Mouse (Mus musculus) B cell, adult (primary cell): ENCODE results near the gene Phykpl. TPM values are rescaled to one million over a fixed set of nuclear protein-coding genes. Genes with fewer than 3 reads are reported as not detected.

Source experiments
- total RNA-seq: library from RNA; stranded (reverse); gene quantifications from 4 replicates; pipeline ENCODE4 v1.2.4, GENCODE M21; 2023; ENCODE audit not compliant: inconsistent age

Gene Phykpl
- 16.6 to 24.9 TPM (median 21.3 TPM) in 4 replicates for total RNA-seq

DNA sequence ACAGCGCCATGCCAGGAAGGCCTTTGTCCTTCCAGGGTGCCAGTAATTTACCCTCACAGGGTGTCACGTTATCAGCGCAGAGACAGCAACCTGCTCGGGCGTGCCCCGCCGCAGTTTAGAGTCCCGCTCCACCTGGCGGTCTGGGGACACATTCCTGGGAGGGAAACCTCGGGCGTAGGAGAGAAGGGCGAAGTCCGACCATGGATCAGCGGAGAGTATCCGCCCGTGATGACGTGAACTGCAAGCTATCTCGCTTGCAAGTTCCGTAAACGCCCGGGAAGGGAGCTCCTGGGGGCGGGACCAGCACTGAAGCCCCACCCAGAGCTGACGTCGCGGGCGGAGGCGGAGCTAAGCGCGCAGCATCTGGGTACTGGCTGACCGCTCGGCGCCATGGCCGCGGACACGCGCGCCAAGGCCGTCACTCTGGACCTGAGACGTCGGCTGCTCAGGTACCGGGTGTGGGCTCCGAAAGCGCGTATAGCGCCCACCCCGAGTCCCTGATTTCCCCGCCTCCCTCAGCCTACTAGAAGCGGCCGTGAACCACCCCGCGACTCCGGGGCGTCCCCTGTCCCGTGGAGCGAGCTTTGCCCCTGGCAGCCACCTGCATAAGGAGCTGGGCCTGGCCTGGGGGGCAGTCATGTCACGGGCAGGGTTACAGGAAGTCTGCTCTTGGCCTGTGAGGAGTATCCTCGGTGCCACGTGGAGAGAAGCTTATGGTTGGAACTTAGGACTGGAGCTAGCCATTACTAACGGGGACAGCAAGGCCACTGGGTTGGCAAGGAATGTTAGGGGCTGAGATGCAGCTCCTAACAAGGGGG is at the start of gene Phykpl:
Phykpl (plus strand) TSS at position 327 of the 818 bp plus-strand sequence.

DNA sequence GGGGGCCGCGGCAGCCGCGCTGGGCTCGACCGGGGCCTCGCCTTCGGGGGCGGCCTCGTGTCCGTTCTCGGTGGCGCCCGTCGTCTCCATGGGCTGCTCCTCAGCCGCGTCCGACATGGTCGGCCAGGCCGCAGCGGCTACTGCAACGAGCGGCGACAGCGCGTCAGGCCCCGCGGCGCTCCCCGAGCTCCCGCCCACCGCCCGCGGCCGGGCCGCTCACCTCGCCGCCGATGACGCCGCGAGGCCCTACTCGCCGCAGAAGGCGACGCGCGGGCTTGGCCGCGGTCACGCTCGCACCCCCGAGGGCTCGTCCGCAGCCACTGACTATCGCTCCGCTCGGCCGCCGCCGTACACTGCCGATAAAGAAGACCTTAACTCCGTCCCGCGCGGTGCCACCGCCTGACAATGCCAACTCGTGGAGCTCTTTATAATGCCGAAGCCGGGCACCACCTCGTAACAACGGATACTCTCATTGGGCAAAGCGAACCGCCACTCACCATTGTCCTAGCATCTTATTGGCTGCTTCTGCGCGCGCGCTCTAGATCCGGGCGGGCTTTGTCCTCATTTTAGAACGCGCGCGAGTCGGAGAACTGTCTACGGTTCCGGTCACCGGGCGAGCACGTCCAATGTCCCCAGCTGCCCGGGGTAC is 22.0 kb downstream of the Phykpl start, which contains the start of gene Hnrnpab:
Hnrnpab (minus strand) TSS at position 401 of the 649 bp plus-strand sequence.

DNA sequence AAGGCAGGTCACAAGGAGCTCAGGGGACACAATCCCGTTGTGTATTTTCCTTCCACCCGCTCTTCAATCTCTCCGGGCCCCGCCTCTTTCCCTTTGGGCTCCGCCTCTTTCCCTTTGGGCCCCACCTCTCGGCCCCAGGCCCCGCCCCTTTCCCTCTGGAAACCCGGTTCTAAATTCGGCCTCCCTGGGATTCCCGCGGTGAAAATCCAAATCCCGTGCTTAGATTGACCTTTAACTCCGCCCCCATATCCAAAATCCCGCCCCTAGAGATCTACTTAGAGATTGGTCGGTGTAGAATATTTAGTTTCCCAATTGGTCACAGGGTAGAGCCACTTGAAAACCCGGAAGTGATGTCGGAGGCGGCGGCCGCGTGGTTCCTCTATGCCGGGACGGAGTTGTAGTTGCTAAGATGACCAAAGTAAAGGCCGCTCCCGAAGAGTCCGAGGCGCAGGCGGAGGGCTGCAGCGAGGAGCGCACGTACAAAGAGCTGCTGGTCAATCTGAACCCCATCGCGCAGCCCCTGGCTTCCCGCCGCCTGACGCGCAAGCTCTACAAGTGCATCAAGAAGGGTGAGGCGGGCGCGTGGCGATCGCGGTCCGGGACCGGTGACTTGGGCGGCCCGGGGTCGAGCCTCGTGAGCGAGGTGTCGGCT is 35.0 kb downstream of the Phykpl start, which contains the start of gene Nhp2:
Nhp2 (plus strand) TSS at position 327 of the 652 bp plus-strand sequence.

DNA sequence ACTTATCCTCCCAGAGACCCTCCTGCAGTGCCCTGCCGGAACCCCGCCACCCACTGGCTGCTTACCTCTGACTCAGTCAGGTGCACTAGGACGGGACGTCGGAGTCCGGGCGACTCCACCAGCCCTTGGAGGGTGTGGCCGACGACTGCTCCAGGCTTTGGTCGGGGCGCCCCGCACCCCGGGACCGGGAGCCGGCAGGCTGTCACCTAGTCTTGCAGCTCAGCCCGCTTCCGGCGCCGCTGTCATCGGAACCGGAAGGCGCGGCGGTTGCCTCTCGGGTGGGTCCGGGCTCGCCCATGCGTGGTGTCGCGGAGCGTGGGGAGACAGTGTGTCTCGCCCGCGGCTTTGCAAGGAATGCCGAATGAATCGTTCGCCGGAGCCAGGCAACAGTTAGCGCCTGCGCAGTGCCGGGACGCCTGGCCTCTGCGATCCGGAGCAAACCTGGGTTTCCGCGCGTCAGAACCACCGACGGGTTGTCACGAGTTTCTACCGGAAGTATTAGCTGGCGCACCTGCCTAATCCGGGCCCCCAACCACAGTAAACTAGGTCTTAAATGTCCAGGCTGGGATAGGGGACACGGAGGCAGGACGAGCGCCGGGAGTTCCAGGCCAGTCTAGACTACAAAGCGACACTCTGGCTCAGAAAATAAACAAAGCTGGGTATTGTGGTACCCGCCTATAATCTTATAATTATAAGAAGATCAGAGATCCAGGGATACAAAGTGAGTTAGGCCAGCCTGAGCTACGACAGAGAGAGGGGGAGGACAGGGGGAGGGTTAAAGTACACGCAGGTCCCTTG is 51.2 kb downstream of the Phykpl start, which contains the start of gene Rmnd5b:
Rmnd5b (minus strand) TSS at position 372 of the 798 bp plus-strand sequence.

DNA sequence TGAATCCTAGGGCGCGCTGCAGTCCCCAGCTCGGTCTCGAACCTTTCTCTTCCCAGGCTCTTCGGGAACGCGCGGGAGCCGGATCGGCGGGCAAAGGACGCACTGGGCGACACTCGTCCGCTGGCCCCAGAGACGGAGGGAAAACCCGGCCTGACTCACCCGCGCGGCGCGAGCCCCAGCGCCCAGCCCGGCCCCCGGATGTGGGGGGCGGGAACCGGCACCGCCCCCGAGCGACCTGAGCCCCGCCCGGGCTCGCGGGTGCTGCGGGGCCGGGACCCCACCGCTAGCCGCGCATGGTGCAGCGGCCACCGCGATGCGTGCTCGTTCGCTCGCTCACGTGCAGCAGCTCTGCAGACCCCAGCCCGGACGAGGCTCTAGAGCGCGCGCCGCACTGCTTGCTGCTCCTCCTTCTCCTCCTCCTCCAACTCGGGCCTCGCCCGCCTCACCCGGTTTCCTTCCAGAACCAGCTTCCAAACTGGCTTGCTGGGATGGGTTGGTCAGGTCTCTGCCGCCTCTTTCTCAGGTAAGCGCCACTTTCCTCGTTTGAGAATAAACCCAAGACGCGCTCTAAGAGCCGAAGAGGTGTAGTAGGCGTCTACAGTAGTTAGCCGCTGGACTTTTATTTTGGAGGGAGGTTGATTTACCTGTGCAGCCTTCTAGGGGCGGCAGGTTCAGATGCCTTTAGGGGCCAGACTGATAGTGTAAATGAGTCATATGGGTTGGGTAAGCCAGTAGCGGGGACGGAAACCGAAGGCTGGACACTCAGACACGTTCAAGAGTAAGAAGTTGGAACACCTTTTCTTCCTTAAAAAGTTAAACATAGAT is 66.3 kb downstream of the Phykpl start, which contains the start of the genes N4bp3 and D930048N14Rik:
N4bp3 (minus strand) TSS at position 152 of the 825 bp plus-strand sequence.
D930048N14Rik (plus strand) TSS at position 264 of the 825 bp plus-strand sequence.

Other genes with a start within 250 kb of the Phykpl start
- gene Hnrnpab, start 22.1 kb downstream of the Phykpl start, total RNA-seq = 241 to 254 TPM (median 253 TPM) in 4 replicates
- gene Nhp2, start 35.0 kb downstream of the Phykpl start, total RNA-seq = 52.6 to 60.6 TPM (median 58.5 TPM) in 4 replicates
- 114 to 135 TPM (median 129 TPM) in 4 replicates for gene Rmnd5b, start 51.1 kb downstream of the Phykpl start, total RNA-seq
- 22.4 to 24.8 TPM (median 24.6 TPM) in 4 replicates for gene N4bp3, start 66.1 kb downstream of the Phykpl start, total RNA-seq
- gene D930048N14Rik, start 66.2 kb downstream of the Phykpl start, total RNA-seq = 1.1 to 2.1 TPM (median 2.0 TPM) in 4 replicates
- gene 0610009B22Rik, start 104.1 kb downstream of the Phykpl start, total RNA-seq = 4.7 to 9.2 TPM (median 5.5 TPM) in 4 replicates
- gene Sec24a, start 178.9 kb downstream of the Phykpl start, total RNA-seq = 74.3 to 87.0 TPM (median 84.5 TPM) in 4 replicates
- 29.9 to 36.0 TPM (median 34.6 TPM) in 4 replicates for gene Sar1b, start 178.9 kb downstream of the Phykpl start, total RNA-seq